Mouse (Mus musculus): ENCODE results near the gene Akap12.

Akap12 gene

GRCm38 (mm10) chr10:4266041-4266930, at the start of gene Akap12:
TSS of gene Akap12 (plus strand) at chr10:4266380.
- DNase-seq (ENCODE audit: low spot score in 2 of 2) = peak in 1 of 2 experiments; percentile 21

DNA sequence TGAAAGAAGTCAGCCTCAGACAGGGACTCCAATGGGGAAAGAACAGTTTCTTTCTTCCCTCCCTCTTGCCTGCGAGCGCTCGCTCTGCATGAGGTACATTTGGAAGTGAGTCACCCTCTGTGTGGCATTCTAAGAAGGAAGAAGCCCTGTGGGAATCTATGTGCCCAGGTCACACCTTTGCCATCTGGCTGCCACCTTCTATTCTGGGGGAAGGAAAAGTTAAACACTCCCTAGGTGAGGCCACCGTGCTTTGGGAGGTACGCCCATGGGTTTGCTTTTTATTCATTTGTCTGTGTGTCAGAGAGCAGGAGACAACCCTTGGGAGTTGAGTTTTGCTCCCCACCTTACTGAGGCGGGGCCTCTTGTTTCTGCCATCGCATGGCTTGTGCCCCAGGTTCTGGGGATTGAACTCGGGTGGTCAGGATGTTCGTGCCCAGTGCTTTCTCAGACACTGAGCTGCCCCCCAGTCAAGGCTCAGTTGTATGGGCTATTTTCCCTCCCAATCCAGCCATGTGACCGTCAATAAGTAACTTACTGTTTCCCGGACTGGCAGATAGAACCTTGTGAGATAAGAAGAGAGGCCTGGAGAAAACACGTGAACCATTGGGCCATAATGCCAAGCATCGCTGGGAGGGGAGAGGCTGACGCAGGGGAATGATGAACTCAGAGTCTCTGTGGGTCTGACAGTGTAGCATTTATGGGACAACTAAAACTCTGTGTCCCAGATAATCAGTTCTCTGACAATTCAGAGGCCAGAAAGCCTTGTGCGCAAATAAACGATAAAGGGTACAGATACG, 35.4 kb upstream of the Akap12 start:
- DNase-seq (ENCODE audit: low spot score in 2 of 2) = no peak

- DNase-seq (ENCODE audit: low spot score in 2 of 2) = no peak
Observed at GRCm38 (mm10) chr10:4233102-4233501, 33.1 kb upstream of the Akap12 start.

DNA sequence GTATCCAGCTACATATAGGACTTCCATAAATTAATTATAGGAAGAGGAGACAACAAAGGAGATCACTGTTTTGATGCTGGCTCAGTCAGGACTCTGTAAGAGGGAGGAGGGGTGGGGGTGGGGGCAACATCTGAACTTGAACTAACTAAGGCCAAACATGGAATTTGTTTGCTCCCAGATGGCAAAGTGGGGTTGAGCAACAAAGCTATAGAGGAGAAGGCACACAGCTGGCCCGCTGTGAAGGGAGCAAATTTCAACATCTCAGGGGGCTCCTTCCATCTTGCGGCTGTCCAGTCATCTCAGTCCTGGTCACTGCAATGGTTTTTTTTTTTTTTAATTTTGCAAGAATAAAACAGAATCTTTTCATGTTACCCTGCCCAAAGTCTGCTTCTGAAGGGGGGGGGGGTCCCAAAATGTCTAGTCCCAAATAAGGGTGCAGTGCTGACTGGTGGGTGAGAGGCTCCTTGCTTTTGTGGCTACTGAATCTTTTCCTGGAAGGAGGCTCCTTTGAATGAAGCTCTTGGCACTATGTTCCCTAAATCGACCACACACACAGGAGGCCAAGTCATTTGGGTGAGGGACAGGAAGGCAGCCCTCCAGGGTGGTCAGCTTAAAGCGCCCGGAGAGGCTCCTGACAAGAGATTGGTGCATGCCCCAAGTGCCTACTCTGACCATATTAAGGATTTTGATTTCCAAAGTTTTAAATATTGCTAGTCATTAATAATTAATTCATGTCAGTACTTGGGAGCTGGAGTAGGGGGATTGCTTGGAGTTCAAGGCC, 26.2 kb upstream of the Akap12 start:
- DNase-seq (ENCODE audit: low spot score in 2 of 2) = no peak

- no peak for DNase-seq (ENCODE audit: low spot score in 2 of 2)
Observed at GRCm38 (mm10) chr10:4243591-4244300, 22.4 kb upstream of the Akap12 start.

- no peak for DNase-seq (ENCODE audit: low spot score in 2 of 2)
Observed at GRCm38 (mm10) chr10:4245812-4246211, 20.4 kb upstream of the Akap12 start.

GRCm38 (mm10) chr10:4246407-4246806, 19.8 kb upstream of the Akap12 start:
- DNase-seq (ENCODE audit: low spot score in 2 of 2) = no peak

DNA sequence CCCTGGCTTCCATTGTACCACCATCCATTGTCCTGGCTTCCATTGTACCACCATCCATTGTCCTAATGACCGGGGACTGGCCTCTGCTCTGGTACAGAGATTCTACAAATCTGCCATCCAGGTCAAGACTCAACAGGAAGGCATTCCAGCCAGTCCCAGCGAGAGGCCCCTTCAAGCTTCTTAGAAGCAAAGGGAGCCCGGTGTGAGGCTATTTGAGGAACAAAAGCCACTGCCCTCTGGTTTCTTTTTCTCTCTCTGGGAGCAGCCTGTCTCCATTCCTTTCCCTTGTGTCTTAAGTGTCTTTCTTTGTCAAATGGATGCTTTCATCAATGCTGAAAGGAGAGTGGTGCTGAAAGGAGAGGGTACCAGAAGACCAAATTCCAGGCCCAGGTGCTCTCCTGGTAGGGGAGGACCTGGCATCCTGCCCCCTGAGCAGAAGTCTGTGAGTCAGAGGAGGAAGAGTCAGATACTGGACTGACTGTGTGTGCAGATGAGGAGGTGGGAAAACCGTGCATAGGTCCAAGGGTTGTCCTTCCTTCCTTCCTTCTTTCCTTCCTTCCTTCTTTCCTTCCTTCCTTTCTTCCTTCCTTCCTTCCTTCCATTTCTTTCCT, 16.8 kb upstream of the Akap12 start:
- no peak for DNase-seq (ENCODE audit: low spot score in 2 of 2)

DNA sequence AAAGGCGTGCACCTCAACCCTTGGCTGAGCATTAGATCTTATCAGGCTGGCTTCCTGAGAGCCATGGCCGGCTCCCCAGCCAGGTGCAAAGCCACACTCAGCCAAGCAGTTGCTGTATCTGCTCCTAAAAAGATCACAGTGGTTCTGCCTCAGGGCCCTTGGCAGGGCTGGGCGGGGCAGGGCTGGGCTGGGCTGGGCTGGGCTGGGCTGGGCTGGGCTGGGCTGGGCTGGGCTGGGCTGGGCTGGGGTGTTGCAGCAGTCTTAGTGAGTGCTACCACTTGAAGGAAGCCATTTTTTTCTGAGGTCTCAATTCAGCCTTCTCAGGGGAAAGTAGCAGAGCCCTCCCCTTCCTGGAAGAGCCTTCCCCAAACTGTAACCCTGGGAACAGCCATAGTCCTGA, 15.5 kb upstream of the Akap12 start:
- DNase-seq (ENCODE audit: low spot score in 2 of 2) = no peak

GRCm38 (mm10) chr10:4253613-4254012, 12.6 kb upstream of the Akap12 start:
- no peak for DNase-seq (ENCODE audit: low spot score in 2 of 2)

GRCm38 (mm10) chr10:4254459-4254858, 11.7 kb upstream of the Akap12 start:
- no peak for DNase-seq (ENCODE audit: low spot score in 2 of 2)

DNA sequence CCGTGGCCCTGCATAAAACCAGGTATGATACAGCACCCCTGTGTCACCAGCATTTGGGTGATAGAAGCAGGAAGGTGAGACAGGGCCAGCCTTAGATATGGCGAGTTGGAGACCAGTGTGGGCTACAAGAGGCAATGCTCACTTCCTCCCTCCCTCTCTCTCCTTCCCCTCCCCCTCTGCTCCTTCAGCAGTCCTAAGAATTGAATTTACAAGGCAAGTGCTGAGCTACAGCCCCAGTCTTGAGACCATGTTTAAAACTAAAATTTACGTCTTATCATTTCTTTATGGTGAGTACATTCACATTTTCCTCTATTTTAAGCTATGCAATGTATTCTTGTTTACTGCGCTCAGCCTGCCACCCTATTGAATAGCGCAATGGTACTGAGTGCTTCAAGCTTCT, 5.3 kb upstream of the Akap12 start:
- no peak for DNase-seq (ENCODE audit: low spot score in 2 of 2)

GRCm38 (mm10) chr10:4261359-4261952, 4.7 kb upstream of the Akap12 start:
- peak in 1 of 2 experiments; percentile 15 for DNase-seq (ENCODE audit: low spot score in 2 of 2)

GRCm38 (mm10) chr10:4265641-4266040, 539 bp upstream of the Akap12 start:
- DNase-seq (ENCODE audit: low spot score in 2 of 2) = no peak

- DNase-seq (ENCODE audit: low spot score in 2 of 2) = peak in 1 of 2 experiments; percentile 20
Observed at GRCm38 (mm10) chr10:4266931-4267310, 741 bp downstream of the Akap12 start.

GRCm38 (mm10) chr10:4267481-4267880, 1.3 kb downstream of the Akap12 start:
- no peak for DNase-seq (ENCODE audit: low spot score in 2 of 2)

DNA sequence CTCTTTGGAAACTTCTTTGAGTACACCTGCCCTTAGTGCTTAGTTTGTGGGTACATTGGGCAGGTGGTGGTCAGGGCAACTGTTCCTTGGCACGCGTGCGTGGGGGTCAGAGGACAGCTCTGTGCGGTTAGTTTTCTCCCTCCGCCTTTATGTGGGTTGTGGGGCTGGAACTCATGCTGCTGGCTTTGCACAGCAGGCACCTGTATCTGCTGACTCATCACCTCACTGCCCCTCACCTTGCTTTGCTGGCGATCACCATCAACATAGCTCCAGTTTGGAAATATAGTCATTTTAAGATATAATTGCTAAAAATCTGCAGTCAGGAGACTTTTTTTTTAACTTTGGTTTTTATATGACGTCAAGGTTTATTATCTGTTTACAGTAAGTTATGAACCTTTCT, 2.0 kb downstream of the Akap12 start:
- no peak for DNase-seq (ENCODE audit: low spot score in 2 of 2)

GRCm38 (mm10) chr10:4275572-4275971, 9.4 kb downstream of the Akap12 start:
- no peak for DNase-seq (ENCODE audit: low spot score in 2 of 2)

DNA sequence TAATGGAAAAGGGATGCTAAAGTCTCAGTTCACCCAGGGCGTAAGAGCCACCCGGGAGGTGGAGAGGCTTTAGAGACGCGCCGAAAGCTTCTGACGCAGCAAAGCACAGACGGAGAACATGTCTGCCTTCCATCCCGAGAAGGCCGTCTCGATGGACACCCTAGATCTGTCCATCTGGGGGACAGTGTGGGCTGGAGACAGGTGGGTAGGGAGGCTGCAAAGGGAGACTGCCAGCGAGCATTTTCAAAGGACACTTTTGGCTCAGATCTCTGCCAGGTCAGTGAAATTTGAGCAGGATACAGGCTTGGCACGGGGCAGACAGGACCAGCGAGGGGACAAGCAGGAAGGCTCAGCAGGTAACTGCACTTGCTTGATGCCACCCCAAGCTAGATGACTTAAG, 9.9 kb downstream of the Akap12 start:
- DNase-seq (ENCODE audit: low spot score in 2 of 2) = no peak

- no peak for DNase-seq (ENCODE audit: low spot score in 2 of 2)
Observed at GRCm38 (mm10) chr10:4278041-4278440, 11.9 kb downstream of the Akap12 start.

DNA sequence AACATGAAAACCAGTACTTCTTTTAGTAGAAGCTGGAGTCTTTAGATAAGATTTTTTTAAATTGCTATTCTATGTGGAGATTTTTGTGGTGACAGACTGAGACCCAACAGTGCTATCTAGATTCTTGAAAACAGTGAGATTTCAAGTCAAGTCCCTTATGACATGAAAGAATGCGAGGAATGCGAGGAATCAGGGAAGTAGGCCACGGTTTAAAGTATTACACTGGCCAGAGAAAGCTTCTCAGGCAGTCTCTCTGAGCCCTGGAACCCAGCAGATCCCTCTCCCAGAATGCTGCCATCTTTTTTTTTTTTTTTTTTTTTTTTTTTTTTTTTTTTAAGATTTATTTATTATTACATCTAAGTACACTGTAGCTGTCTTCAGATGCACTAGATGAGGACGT, 16.2 kb downstream of the Akap12 start:
- DNase-seq (ENCODE audit: low spot score in 2 of 2) = no peak
